Mouse (Mus musculus) CH12.LX (cell line): Measurements from ENCODE around the gene March8.

Source experiments
- CTCF ChIP-seq, 2 experiments: IDR thresholded peaks in 1 of 2; conservative IDR thresholded peaks in 1 of 2; 2 replicates each; pipeline ENCODE4 v1.5.1; 2011 to 2012; ENCODE audit warnings: low read depth in 2 of 2, low read length in 2 of 2, improper control_type of control experiment in 1 of 2, inconsistent platforms in 1 of 2, mild to moderate bottlenecking in 1 of 2, moderate library complexity in 1 of 2
- EP300 ChIP-seq: IDR thresholded peaks from 2 replicates; pipeline ENCODE4 v1.6.1; 2011; ENCODE audit warnings: low read length, improper control_type of control experiment

- TF ChIP-seq EP300 (no peak), CTCF (conservative IDR thresholded peaks at IDR 0.05 in 1 of 2, IDR thresholded peaks at IDR 0.05 in 1 of 2; ENCODE audit: low read depth in 2 of 2, low read length in 2 of 2) (no peak)
Measured at GRCm38 (mm10) chr6:116374618-116375017, 36.8 kb downstream of the March8 start.
